Mouse (Mus musculus): ENCODE measurements around the gene Ggn. TPM values are rescaled to one million over a fixed set of nuclear protein-coding genes. Genes with fewer than 3 reads are reported as not detected.
"Not testable (repeated sequence)": the region's sequence is repeated elsewhere in the genome, so short reads cannot be mapped to it uniquely, and the experiment has no call there.

Ggn gene
- total RNA-seq, 4 experiments from 2014 or later = 1.2 to 2.1 (median 1.7) TPM

GRCm38 (mm10) chr7:29212775-29213560 lies 43.0 kb downstream of the Ggn start:
- DNase-seq = not testable (repeated sequence)

GRCm38 (mm10) chr7:29213675-29214082 lies 43.7 kb downstream of the Ggn start, which contains the start of gene Catsperg1:
Gene Catsperg1 (minus strand): TSS chr7:29214035.
- DNase-seq = no peak

- no peak for DNase-seq
These were observed 44.2 kb downstream of the Ggn start for GRCm38 (mm10) chr7:29214236-29214635.

- no peak for DNase-seq
These were observed 44.8 kb downstream of the Ggn start for GRCm38 (mm10) chr7:29214846-29215245.

Other genes starting within 250 kb of the Ggn start
- 100 to 1,000 TPM; 184 to 285 (median 233) TPM for gene Actn4, start 207.9 kb upstream of the Ggn start, total RNA-seq (2022)
- 100 to 1,000 TPM; 232 to 255 (median 240) TPM for gene Eif3k, start 188.3 kb upstream of the Ggn start, total RNA-seq (2022)
- gene Map4k1, start 188.2 kb upstream of the Ggn start, total RNA-seq (2022) = 1 to 10 TPM; 1.4 to 3.9 (median 1.8) TPM
- under 1 TPM; 0.17 to 0.25 (median 0.22) TPM for gene Ryr1, start 45.0 kb upstream of the Ggn start, total RNA-seq (2022)
- 1 to 10 TPM; 1.3 to 1.6 (median 1.4) TPM for gene Rasgrp4, start 35.4 kb upstream of the Ggn start, total RNA-seq (2022)
- 10 to 100 TPM; 10.1 to 19.9 (median 14.7) TPM for gene Fam98c, start 14.0 kb upstream of the Ggn start, total RNA-seq (2022)
- gene Spred3, start 201 bp downstream of the Ggn start, total RNA-seq (2022) = 10 to 100 TPM in 2 of 4 experiments, 1 to 10 TPM in 2; 6.6 to 19.2 (median 12.7) TPM
- gene Psmd8, start 10.5 kb downstream of the Ggn start, total RNA-seq (2022) = 100 to 1,000 TPM; 167 to 191 (median 174) TPM
- gene Catsperg1, start 43.8 kb downstream of the Ggn start, total RNA-seq (2022) = 1 to 10 TPM in 1 of 4 experiments, under 1 TPM in 3; 0.73 to 1.6 (median 0.82) TPM
- 1 to 10 TPM; 1.2 to 2.6 (median 1.8) TPM for gene Kcnk6, start 62.3 kb downstream of the Ggn start, total RNA-seq (2022)
- gene Yif1b, start 68.1 kb downstream of the Ggn start, total RNA-seq (2022) = 10 to 100 TPM; 42.7 to 50.6 (median 44.6) TPM
- 1 to 10 TPM; 3.0 to 6.9 (median 3.7) TPM for gene 2200002D01Rik, start 78.3 kb downstream of the Ggn start, total RNA-seq (2022)
- gene Spint2, start 111.7 kb downstream of the Ggn start, total RNA-seq (2022) = 100 to 1,000 TPM in 2 of 4 experiments, 10 to 100 TPM in 2; 75.9 to 116 (median 96.8) TPM
- gene Ppp1r14a, start 119.1 kb downstream of the Ggn start, total RNA-seq (2022) = 1 to 10 TPM; 4.8 to 8.0 (median 5.5) TPM
- gene Dpf1, start 133.7 kb downstream of the Ggn start, total RNA-seq (2022) = 1 to 10 TPM; 2.6 to 6.1 (median 4.0) TPM

Measured in adrenal gland, adult 8-10 months (tissue).